Mouse (Mus musculus): Measurements from ENCODE around the gene Grid2ip.

DNA sequence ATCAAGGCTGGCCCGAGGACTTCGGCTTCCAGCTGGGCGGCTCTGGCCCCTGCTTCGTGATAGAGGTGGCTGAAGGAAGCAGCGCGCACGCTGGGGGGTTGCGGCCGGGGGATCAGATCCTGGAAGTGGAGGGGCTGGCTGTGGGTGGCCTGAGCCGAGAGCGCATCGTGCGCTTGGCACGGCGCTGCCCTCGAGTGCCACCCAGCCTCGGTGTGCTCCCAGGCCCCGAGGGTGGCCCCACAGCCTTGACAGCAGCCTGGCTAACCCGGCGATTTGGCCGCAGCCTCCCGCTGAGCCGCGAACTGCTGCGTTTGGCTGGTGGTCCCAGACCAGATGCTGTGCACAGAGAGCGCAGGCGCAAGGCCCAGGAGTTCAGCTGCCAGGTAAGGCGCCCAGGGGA is 426 bp downstream of the Grid2ip start:
- TF ChIP-seq CTCF (IDR thresholded peaks at IDR 0.05; ENCODE audit: low read depth) (no peak), EP300 (IDR thresholded peaks at IDR 0.05; ENCODE audit: low read depth) (no peak)

Measured in heart, postnatal 0 days (tissue).